9 mouse cellular contexts compared by ENCODE assay signal in genomic region chr13:23990928-23991327, GRCm38 (mm10). TPM values are rescaled to one million over a fixed set of nuclear protein-coding genes. Genes with fewer than 3 reads are reported as not detected.
DNase-seq lines count a peak whose midpoint lies in the region; ATAC-seq and TF ChIP-seq lines count a peak whose summit lies in the region.
"Had no signal": no experiment of that assay in that cellular context is flagged by ENCODE, and none has a peak within 500 bp of the region (broad histone marks: within the 10 kb centered on the region; RNA-seq: fewer than 3 reads in every experiment).

Gene Scgn, minus strand, starts transcription at chr13:23991214.

- peaks cover 13% of the 10 kb centered on the region for H3K4me1 ChIP-seq in forebrain, embryonic 16.5 days (replicated peaks; ENCODE audit: control insufficient read depth, insufficient read depth, low read length)
- no peaks in the 10 kb centered on the region for H3K4me1 ChIP-seq in intestine, postnatal 0 days (replicated peaks; ENCODE audit: control insufficient read depth, insufficient read depth, low read length)
- H3K4me1 ChIP-seq in lung, embryonic 14.5 days (ENCODE audit: insufficient read depth) = no peaks in the 10 kb centered on the region

- H3K4me3 ChIP-seq in layer of hippocampus, adult 2 months = peak within 1 kb of the TSS; percentile 27; the same call in 1 of the 2 replicates
- peak within 1 kb of the TSS; percentile 38 for H3K4me3 ChIP-seq in forebrain, embryonic 16.5 days (replicated peaks; ENCODE audit: low read length)
- H3K4me3 ChIP-seq in intestine, postnatal 0 days (ENCODE audit: low read depth, low read length) = no peak within 1 kb of the TSS
- no peak within 1 kb of the TSS for H3K4me3 ChIP-seq in lung, embryonic 14.5 days (ENCODE audit: low read depth, low read length)
- H3K4me3 ChIP-seq: megakaryocyte, embryonic 14.5 days had no signal

- peak within 1 kb of the TSS; percentile 40; the same call in 1 of the 2 replicates for H3K9ac ChIP-seq in forebrain, embryonic 16.5 days (replicated peaks; ENCODE audit: low read depth, low read length)
- no peak within 1 kb of the TSS for H3K9ac ChIP-seq in intestine, postnatal 0 days (ENCODE audit: low read depth, low read length)
- H3K9ac ChIP-seq in lung, embryonic 14.5 days = no peak within 1 kb of the TSS

- ATAC-seq in forebrain, embryonic 16.5 days = peak; percentile 30
- no peak for ATAC-seq in intestine, postnatal 0 days
- ATAC-seq in lung, embryonic 14.5 days (ENCODE audit: insufficient read depth) = no peak
- ATAC-seq in megakaryocyte, adult 5-6 weeks (ENCODE audit: poor library complexity, severe bottlenecking) = no peak

- H3K4me2 ChIP-seq in forebrain, embryonic 16.5 days (ENCODE audit: low read length) = peak within 1 kb of the TSS; percentile 51
- H3K4me2 ChIP-seq in intestine, postnatal 0 days (replicated peaks; ENCODE audit: low read depth) = no peak within 1 kb of the TSS
- H3K4me2 ChIP-seq in lung, embryonic 14.5 days = no peak within 1 kb of the TSS

- no peak within 1 kb of the TSS for H3K27ac ChIP-seq in layer of hippocampus, adult 2 months
- no peak within 1 kb of the TSS for H3K27ac ChIP-seq in forebrain, embryonic 16.5 days (ENCODE audit: low read length)
- no peak within 1 kb of the TSS for H3K27ac ChIP-seq in intestine, postnatal 0 days (ENCODE audit: low read depth, low read length)
- H3K27ac ChIP-seq in lung, embryonic 14.5 days (ENCODE audit: low read depth) = no peak within 1 kb of the TSS

- H3K9me3 ChIP-seq in forebrain, embryonic 16.5 days (ENCODE audit: control insufficient read depth, low read length) = no peaks in the 10 kb centered on the region
- no peaks in the 10 kb centered on the region for H3K9me3 ChIP-seq in intestine, postnatal 0 days (ENCODE audit: control insufficient read depth)
- no peaks in the 10 kb centered on the region for H3K9me3 ChIP-seq in lung, embryonic 14.5 days (ENCODE audit: low read depth, low read length)
- H3K9me3 ChIP-seq: megakaryocyte, embryonic 14.5 days had no signal

- 0% methylated on average over 20 of the region's 20 CpGs for WGBS in forebrain, embryonic 16.5 days
- 1% methylated on average over 20 of the region's 20 CpGs for WGBS in intestine, postnatal 0 days
- 1% methylated on average over 20 of the region's 20 CpGs for WGBS in lung, embryonic 14.5 days

- H3K27me3 ChIP-seq in forebrain, embryonic 16.5 days (replicated peaks; ENCODE audit: control insufficient read depth, insufficient read depth, low read length) = peaks cover 11% of the 10 kb centered on the region; the same call in 1 of the 2 replicates
- 0 out of 2 replicates have a peak, but pooled peaks cover 5% of the 10 kb centered on the region for H3K27me3 ChIP-seq in intestine, postnatal 0 days (replicated peaks; ENCODE audit: control insufficient read depth, insufficient read depth, low read length)
- peaks cover 17% of the 10 kb centered on the region for H3K27me3 ChIP-seq in lung, embryonic 14.5 days (ENCODE audit: insufficient read depth, low read length)

- TF ChIP-seq CTCF in layer of hippocampus, adult 2 months (conservative IDR thresholded peaks at IDR 0.05) = no peak
- TF ChIP-seq CTCF in intestine, postnatal 0 days (IDR thresholded peaks at IDR 0.05; ENCODE audit: low read depth) = peak; percentile 25; the same call in 1 of the 2 replicates
- TF ChIP-seq CTCF in lung, embryonic 14.5 days (IDR thresholded peaks at IDR 0.05; ENCODE audit: low read depth) = no peak

- peak in 1 of 2 experiments; percentile 16 for DNase-seq in layer of hippocampus, adult 2 months (ENCODE audit: low spot score in 2 of 2)
- no peak for DNase-seq in layer of hippocampus, adult 9-10 months (ENCODE audit: low spot score)
- peak; percentile 18 for DNase-seq in adrenal gland, adult 8-10 months
- DNase-seq in lung, embryonic 14.5 days = peak; percentile 94
- DNase-seq in ovary, postnatal 10 days (ENCODE audit: low spot score) = peak; percentile 30

- H3K36me3 ChIP-seq in forebrain, embryonic 16.5 days (ENCODE audit: control insufficient read depth, insufficient read depth) = no peaks in the 10 kb centered on the region
- no peaks in the 10 kb centered on the region for H3K36me3 ChIP-seq in intestine, postnatal 0 days (ENCODE audit: control insufficient read depth, insufficient read depth)
- H3K36me3 ChIP-seq in lung, embryonic 14.5 days (ENCODE audit: insufficient read depth) = no peaks in the 10 kb centered on the region

RNA-seq across cellular contexts. Expression of gene Scgn, which starts in this region (rescaled TPM):
- 1 to 10 TPM in 1 of 2 experiments, under 1 TPM in 1; 0.95 to 1.1 TPM for total RNA-seq in layer of hippocampus, adult 2 months (2021)
- 1 to 10 TPM; 2.3 to 4.4 (median 3.1) TPM for total RNA-seq in adrenal gland, adult 8-10 months (2022)
- 1.9 and 3.7 TPM in 2 replicates for polyA plus RNA-seq in forebrain, embryonic 16.5 days (2015; fragmentation: Nextera tagmentation; extraction: Ambion mirVana)
- polyA plus RNA-seq in intestine, postnatal 0 days (2015; fragmentation: Nextera tagmentation; extraction: Ambion mirVana) = 7.1 and 9.0 TPM in 2 replicates
- polyA plus RNA-seq in lung, embryonic 14.5 days (2014; fragmentation: Nextera tagmentation; extraction: Ambion mirVana) = not detected in 2 replicates
- total RNA-seq in megakaryocyte, adult 5-6 weeks (2015) = not detected in 2 replicates
- not detected in 2 replicates for total RNA-seq in megakaryocyte, adult 5-6 weeks (2017)

Comparison
In these comparisons a context has a peak if more than half of its experiments do, and no peak if none do; other contexts are left out.
1. Peak in DNase-seq in lung, embryonic 14.5 days; RNA of the gene not detected or under 1 TPM.
2. H3K4me3 ChIP-seq: peak in layer of hippocampus, adult 2 months (single experiment) and forebrain, embryonic 16.5 days (single experiment); none in intestine, postnatal 0 days (single experiment) and lung, embryonic 14.5 days (single experiment).